Mouse (Mus musculus) MEL (cell line): ENCODE data around the gene Odc1.
A peak's percentile ranks its signal among the peaks of the same experiment; 100 is the strongest.

ENCODE experiments used
- CHD1 ChIP-seq: IDR thresholded peaks from 2 replicates; pipeline ENCODE4 v1.6.1; 2012; ENCODE audit warnings: low read depth, mild to moderate bottlenecking, inconsistent platforms, low read length, improper control_type of control experiment
- CTCF ChIP-seq, 3 experiments: IDR thresholded peaks in 2 of 3; conservative IDR thresholded peaks in 1 of 3; 2 replicates each; pipeline ENCODE4 v1.5.1; 2011 to 2012; ENCODE audit warnings: low read length in 3 of 3, low read depth in 2 of 3, mild to moderate bottlenecking in 2 of 3, improper control_type of control experiment in 1 of 3, inconsistent platforms in 1 of 3, mixed read lengths in 1 of 3, moderate library complexity in 1 of 3; ENCODE audit not compliant: control insufficient read depth in 1 of 3, insufficient read depth in 1 of 3, poor library complexity in 1 of 3, severe bottlenecking in 1 of 3
- E2F4 ChIP-seq: IDR thresholded peaks from 2 replicates; pipeline ENCODE4 v1.6.1; 2011; ENCODE audit warnings: low read depth, low read length, improper control_type of control experiment, borderline replicate concordance
- ELF1 ChIP-seq: IDR thresholded peaks from 2 replicates; pipeline ENCODE4 v1.6.1; 2014; ENCODE audit warnings: low read depth, mild to moderate bottlenecking, inconsistent platforms, low read length, improper control_type of control experiment, moderate library complexity
- EP300 ChIP-seq, 2 experiments: IDR thresholded peaks; 2 replicates each; pipeline ENCODE4 v1.6.1; 2011; ENCODE audit warnings: improper control_type of control experiment in 2 of 2, low read length in 2 of 2, low read depth in 1 of 2, mild to moderate bottlenecking in 1 of 2
- GATA1 ChIP-seq: IDR thresholded peaks from 2 replicates; pipeline ENCODE4 v1.6.1; 2011; ENCODE audit warnings: low read depth, low read length, improper control_type of control experiment
- KAT2A ChIP-seq: conservative IDR thresholded peaks from 2 replicates; pipeline ENCODE4 v1.6.1; 2012; ENCODE audit warnings: low read depth, low read length, improper control_type of control experiment, inconsistent platforms
- MAX ChIP-seq: IDR thresholded peaks from 2 replicates; pipeline ENCODE4 v1.6.1; 2011; ENCODE audit warnings: low read length, improper control_type of control experiment
- POLR2A ChIP-seq, 2 experiments: IDR thresholded peaks; 2 replicates each; pipeline ENCODE4 v1.6.1; 2011 to 2012; ENCODE audit warnings: low read length in 2 of 2, mild to moderate bottlenecking in 2 of 2, control low read depth in 1 of 2, improper control_type of control experiment in 1 of 2, low read depth in 1 of 2, moderate library complexity in 1 of 2; ENCODE audit not compliant: control insufficient read depth in 1 of 2, insufficient read depth in 1 of 2, poor library complexity in 1 of 2
- POLR2AphosphoS2 ChIP-seq: IDR thresholded peaks from 2 replicates; pipeline ENCODE4 v1.6.1; 2011; ENCODE audit warnings: low read length, improper control_type of control experiment
- USF1 ChIP-seq: IDR thresholded peaks from 2 replicates; pipeline ENCODE4 v1.6.1; 2014; ENCODE audit warnings: low read depth, mild to moderate bottlenecking, inconsistent platforms, low read length, improper control_type of control experiment, moderate library complexity
- USF2 ChIP-seq, 2 experiments: IDR thresholded peaks; 2 replicates each; pipeline ENCODE4 v1.6.1; 2011 to 2012; ENCODE audit warnings: improper control_type of control experiment in 2 of 2, low read length in 2 of 2, borderline replicate concordance in 1 of 2, inconsistent platforms in 1 of 2, low read depth in 1 of 2, mild to moderate bottlenecking in 1 of 2; ENCODE audit not compliant: insufficient read depth in 1 of 2
- ZC3H11A ChIP-seq: IDR thresholded peaks from 2 replicates; pipeline ENCODE4 v1.6.1; 2012; ENCODE audit warnings: low read depth, mild to moderate bottlenecking, inconsistent platforms, low read length, improper control_type of control experiment
- ZMIZ1 ChIP-seq: IDR thresholded peaks from 2 replicates; pipeline ENCODE4 v1.6.1; 2012; ENCODE audit warnings: low read depth, mild to moderate bottlenecking, inconsistent platforms, low read length, improper control_type of control experiment, moderate library complexity

- TF ChIP-seq ZMIZ1 (no peak), POLR2AphosphoS2 (no peak), CTCF (IDR thresholded peaks at IDR 0.05 in 2 of 3, conservative IDR thresholded peaks at IDR 0.05 in 1 of 3; ENCODE audit: control insufficient read depth in 1 of 3, insufficient read depth in 1 of 3, low read depth in 2 of 3, low read length in 3 of 3, poor library complexity in 1 of 3, severe bottlenecking in 1 of 3) (no peak), ELF1 (no peak), USF2 (IDR thresholded peaks at IDR 0.05; ENCODE audit: borderline replicate concordance in 1 of 2, insufficient read depth in 1 of 2, low read depth in 1 of 2, low read length in 2 of 2) (no peak), EP300 (IDR thresholded peaks at IDR 0.05; ENCODE audit: low read depth in 1 of 2, low read length in 2 of 2) (peak; percentile 53 to 69), USF1 (no peak), POLR2A (IDR thresholded peaks at IDR 0.05; ENCODE audit: control insufficient read depth in 1 of 2, insufficient read depth in 1 of 2, low read depth in 1 of 2, low read length in 2 of 2, poor library complexity in 1 of 2) (no peak), CHD1 (no peak), E2F4 (no peak), KAT2A (no peak), GATA1 (peak; percentile 36; the same call in 1 of the 2 replicates), MAX (no peak), ZC3H11A (no peak)
These were observed 8.4 kb upstream of the Odc1 start for GRCm38 (mm10) chr12:17536222-17536621.
